Mouse (Mus musculus) midbrain, embryonic 16.5 days (tissue): Measurements from ENCODE around the gene Slc8a1. TPM values are rescaled to one million over a fixed set of nuclear protein-coding genes. Genes with fewer than 3 reads are reported as not detected.

Source experiments
- ATAC-seq: fragments of 200-750 bp; cut with Nextera tagmentation; 2 replicates; pipeline ENCODE4 v1.8.0; 2017; ENCODE audit warnings: moderate TSS enrichment
- H3K27ac ChIP-seq: fragments of 300-500 bp; sonication (generic); 2 replicates; pipeline ENCODE4 v1.5.1; 2014; ENCODE audit warnings: mild to moderate bottlenecking, low read length, mixed read lengths
- H3K27me3 ChIP-seq: fragments of 300-500 bp; sonication (generic); 2 replicates; pipeline ENCODE4 v1.6.1; 2014; ENCODE audit warnings: low read depth, low read length, mixed read lengths; ENCODE audit not compliant: control insufficient read depth, insufficient read depth
- H3K36me3 ChIP-seq: fragments of 300-500 bp; sonication (generic); 2 replicates; pipeline ENCODE4 v1.6.1; 2014; ENCODE audit warnings: mild to moderate bottlenecking, low read length, moderate library complexity, mixed read lengths; ENCODE audit not compliant: control insufficient read depth, insufficient read depth
- H3K4me1 ChIP-seq: fragments of 300-500 bp; sonication (generic); 2 replicates; pipeline ENCODE4 v1.6.1; 2014; ENCODE audit warnings: mild to moderate bottlenecking, low read length, mixed read lengths; ENCODE audit not compliant: control insufficient read depth, insufficient read depth
- H3K4me2 ChIP-seq: fragments of 300-500 bp; sonication (generic); 2 replicates; pipeline ENCODE4 v1.6.1; 2014; ENCODE audit warnings: mild to moderate bottlenecking, low read length, mixed read lengths
- H3K4me3 ChIP-seq: fragments of 300-500 bp; sonication (generic); 2 replicates; pipeline ENCODE4 v1.5.1; 2014; ENCODE audit warnings: low read depth, mild to moderate bottlenecking, low read length, moderate library complexity, mixed read lengths
- H3K9ac ChIP-seq: fragments of 300-500 bp; sonication (generic); 2 replicates; pipeline ENCODE4 v1.6.1; 2014; ENCODE audit warnings: low read depth, low read length, mixed read lengths
- H3K9me3 ChIP-seq: fragments of 300-500 bp; sonication (generic); replicated peaks from 2 replicates; pipeline ENCODE4 v1.6.1; 2014; ENCODE audit warnings: mild to moderate bottlenecking, low read length, mixed read lengths; ENCODE audit not compliant: control insufficient read depth, poor library complexity, severe bottlenecking
- WGBS: fragments of 180-500 bp; shearing (Covaris S2); extraction: QIAGEN DNeasy Blood & Tissue Kit; methylation state at CpG from one replicate; pipeline ENCODE4 v1.1.7; 2014; 5-methylcytosine and 5-hydroxymethylcytosine counted together
- polyA plus RNA-seq: library from polyadenylated mRNA; unstranded; fragments of >200 nt; fragmentation: Nextera tagmentation; extraction: Ambion mirVana; gene quantifications from 2 replicates; pipeline ENCODE4 v1.2.1, GENCODE M21; 2015

The Slc8a1 gene
- polyA plus RNA-seq, 1 experiment from 2014 or later: 15.9 TPM

DNA sequence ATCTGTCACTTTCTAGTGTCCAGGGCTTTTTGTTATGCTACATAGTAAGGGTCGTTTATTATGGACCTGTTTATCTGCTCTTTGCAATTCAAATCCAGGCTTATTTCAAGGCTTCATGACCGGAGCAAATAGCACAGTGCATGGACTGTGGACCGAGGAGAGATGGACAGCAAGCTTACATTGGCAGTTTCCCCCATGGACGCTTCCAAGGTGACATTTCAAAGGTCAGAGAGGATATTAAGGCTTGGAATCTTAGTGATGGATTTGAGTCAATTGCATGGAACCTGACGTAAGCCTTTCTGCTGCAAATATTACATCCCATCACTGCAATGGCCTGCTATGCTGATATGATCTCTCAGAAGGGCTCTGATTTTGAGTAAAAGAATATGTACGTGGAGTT is 362.3 kb downstream of the Slc8a1 start:
- ATAC-seq: no peak
- H3K4me1 ChIP-seq: no peaks in the 10 kb centered on the region
- H3K4me2 ChIP-seq: no peak overlapping the region
- no peak overlapping the region for H3K9ac ChIP-seq
- WGBS: 87% methylated on average over 6 of the region's 6 CpGs
- no peak overlapping the region for H3K27ac ChIP-seq
- H3K36me3 ChIP-seq: no peaks in the 10 kb centered on the region
- H3K27me3 ChIP-seq: no peaks in the 10 kb centered on the region
- no peaks in the 10 kb centered on the region for H3K9me3 ChIP-seq
- no peak overlapping the region for H3K4me3 ChIP-seq

DNA sequence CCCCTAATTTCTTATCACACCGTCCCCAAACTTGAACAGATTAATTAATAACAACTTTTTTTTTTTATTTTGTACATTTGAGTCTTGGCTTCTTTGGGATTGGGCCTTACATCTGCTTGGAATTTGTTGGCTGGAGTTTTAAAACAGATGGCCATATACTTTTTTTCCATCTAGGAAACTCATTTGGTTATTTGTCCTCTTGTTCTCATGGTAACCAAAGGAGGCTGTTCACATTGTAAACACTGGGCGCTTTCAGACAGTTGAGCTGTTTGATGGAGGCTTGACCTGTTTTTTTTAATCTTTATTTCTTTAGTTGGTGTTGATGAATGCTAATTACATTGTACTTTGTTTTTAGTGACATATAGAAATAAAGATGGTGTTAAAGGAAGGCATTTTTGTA is 369.1 kb downstream of the Slc8a1 start:
- Histone ChIP-seq H3K4me2 (no peak overlapping the region), H3K27ac (no peak overlapping the region), H3K9ac (no peak overlapping the region), H3K27me3 (no peaks in the 10 kb centered on the region), H3K4me1 (no peaks in the 10 kb centered on the region), H3K9me3 (no peaks in the 10 kb centered on the region), H3K4me3 (no peak overlapping the region), H3K36me3 (no peaks in the 10 kb centered on the region)
- 83% methylated on average over 2 of the region's 2 CpGs for WGBS
- no peak for ATAC-seq

DNA sequence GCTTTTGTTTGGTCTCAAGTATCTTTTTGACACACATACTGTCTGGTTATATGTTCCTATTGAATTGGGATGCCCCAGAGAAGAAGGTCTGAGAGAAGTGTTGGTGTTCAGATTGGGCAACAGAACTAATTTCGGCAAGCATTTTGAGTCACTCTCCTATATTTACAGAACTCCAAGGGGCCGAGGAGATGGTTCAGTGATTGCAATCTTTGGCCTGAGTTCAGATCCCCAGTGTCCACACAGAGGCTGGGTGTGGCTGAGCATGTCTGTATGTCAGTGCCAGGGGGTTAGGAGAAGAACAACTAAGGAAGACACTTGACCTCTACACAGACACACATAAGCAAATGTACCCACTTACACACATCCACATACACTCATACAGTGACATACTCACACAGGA is 369.7 kb downstream of the Slc8a1 start:
- no peaks in the 10 kb centered on the region for H3K27me3 ChIP-seq
- WGBS: 87% methylated on average over 2 of the region's 2 CpGs
- ATAC-seq: no peak
- no peak overlapping the region for H3K4me2 ChIP-seq
- H3K9me3 ChIP-seq: no peaks in the 10 kb centered on the region
- no peak overlapping the region for H3K4me3 ChIP-seq
- H3K4me1 ChIP-seq: no peaks in the 10 kb centered on the region
- no peaks in the 10 kb centered on the region for H3K36me3 ChIP-seq
- H3K9ac ChIP-seq: no peak overlapping the region
- no peak overlapping the region for H3K27ac ChIP-seq

DNA sequence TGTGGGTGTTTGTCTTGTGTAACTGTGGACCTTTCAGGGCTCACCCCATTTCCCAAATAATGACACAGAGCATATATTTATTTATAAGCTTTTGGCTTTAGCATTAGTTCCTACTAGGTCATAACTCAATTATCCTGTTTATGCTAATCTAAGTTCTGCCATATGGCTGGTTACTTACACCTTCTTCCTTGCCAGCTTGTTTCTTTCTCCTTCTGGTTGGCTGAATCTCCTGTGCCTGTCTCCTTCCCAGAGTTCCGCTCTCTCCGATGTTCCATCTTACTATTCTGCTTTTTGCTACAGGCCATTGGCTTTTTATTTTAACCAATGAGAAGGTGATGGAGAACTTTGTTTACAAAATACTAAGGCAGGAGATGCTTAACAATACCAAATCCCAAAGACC is 374.8 kb downstream of the Slc8a1 start:
- Histone ChIP-seq H3K27ac (no peak overlapping the region), H3K9ac (no peak overlapping the region), H3K4me1 (no peaks in the 10 kb centered on the region), H3K27me3 (no peaks in the 10 kb centered on the region), H3K4me2 (no peak overlapping the region), H3K9me3 (no peaks in the 10 kb centered on the region), H3K4me3 (no peak overlapping the region), H3K36me3 (no peaks in the 10 kb centered on the region)
- 100% methylated on average over 2 of the region's 2 CpGs for WGBS
- no peak for ATAC-seq

DNA sequence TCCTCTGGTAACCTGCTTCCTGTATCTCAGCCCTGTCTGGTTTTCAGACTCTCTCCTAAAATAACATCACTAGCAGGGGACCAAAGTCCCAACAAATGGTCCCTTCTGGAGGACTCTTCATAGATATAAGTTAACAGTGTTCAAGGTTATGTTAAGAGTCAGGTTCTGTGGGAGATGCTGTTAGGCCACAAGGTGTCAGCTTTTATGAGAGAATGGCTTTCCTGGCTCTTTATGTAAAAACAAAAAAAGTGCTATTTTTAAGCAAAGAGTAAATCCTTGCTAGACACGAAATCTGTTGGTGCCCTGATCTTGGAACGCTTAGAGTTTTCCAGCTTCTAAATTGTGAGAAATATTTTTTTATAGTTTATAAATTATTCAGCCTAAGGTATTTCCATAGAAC is 377.6 kb downstream of the Slc8a1 start:
- no peaks in the 10 kb centered on the region for H3K27me3 ChIP-seq
- H3K9me3 ChIP-seq: no peaks in the 10 kb centered on the region; the same call in 1 of the 2 replicates
- no peaks in the 10 kb centered on the region for H3K4me1 ChIP-seq
- 76% methylated on average over 2 of the region's 2 CpGs for WGBS
- no peak overlapping the region for H3K4me2 ChIP-seq
- H3K36me3 ChIP-seq: no peaks in the 10 kb centered on the region
- no peak for ATAC-seq
- no peak overlapping the region for H3K9ac ChIP-seq
- no peak overlapping the region for H3K4me3 ChIP-seq
- no peak overlapping the region for H3K27ac ChIP-seq

DNA sequence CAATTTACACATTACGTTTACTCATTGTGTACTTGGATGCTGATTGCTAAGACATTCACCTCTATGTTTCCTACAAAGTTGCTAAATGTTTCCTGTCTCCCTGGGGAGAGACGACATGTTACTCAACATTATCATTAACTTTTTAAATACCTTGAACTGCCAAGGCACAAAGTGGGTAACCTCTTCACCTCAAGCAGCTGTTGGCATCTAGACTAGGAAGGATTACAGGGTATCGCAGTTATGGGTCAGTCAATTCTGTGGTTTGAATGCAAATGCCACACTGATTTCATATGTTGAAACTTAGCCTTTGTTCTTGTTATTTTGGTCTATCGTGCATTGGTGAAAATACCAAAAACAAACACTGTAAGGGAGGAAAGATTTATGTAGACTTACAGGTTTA is 378.1 kb downstream of the Slc8a1 start:
- no peaks in the 10 kb centered on the region for H3K36me3 ChIP-seq
- no peak overlapping the region for H3K4me2 ChIP-seq
- no peak overlapping the region for H3K9ac ChIP-seq
- no peak for ATAC-seq
- H3K27me3 ChIP-seq: no peaks in the 10 kb centered on the region
- peaks cover 4% of the 10 kb centered on the region; the same call in 1 of the 2 replicates for H3K9me3 ChIP-seq
- WGBS: 79% methylated on average over 4 of the region's 4 CpGs
- no peak overlapping the region for H3K27ac ChIP-seq
- no peaks in the 10 kb centered on the region for H3K4me1 ChIP-seq
- no peak overlapping the region for H3K4me3 ChIP-seq

DNA sequence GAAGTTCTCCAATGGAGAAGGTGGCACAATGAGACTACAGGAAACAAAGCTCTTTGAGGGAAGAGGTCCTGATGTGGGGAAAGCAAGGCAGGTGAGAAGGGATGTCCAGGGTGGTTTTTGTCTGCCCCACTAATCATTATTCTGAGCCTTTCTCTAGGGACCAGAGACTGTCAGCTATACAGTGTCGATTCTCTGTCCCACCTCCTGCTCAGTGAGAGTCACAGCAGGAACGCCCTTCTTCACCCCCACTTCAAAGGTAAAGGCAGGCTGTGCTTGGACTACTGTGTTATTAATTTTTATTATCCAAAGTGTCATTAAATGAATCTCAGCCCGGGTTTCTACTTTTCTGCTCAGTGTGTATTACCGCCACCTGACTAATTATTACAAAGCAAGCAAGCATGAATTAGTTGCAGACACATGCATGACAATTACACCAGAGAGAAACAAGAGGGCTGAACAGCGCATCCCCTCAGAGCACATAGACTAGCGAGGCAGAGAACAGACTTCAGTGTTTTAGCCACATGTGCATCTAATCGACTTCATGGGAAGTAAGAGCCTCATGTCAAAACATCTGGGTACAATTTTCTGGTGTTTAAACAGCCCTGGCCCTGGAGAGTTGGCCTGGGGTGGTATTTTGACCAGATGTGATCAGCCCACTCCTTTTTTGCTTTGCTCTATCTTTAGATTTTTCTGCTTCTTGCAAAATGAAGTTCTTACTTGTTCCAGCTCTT is 402.0 kb downstream of the Slc8a1 start:
- Histone ChIP-seq H3K4me2 (no peak overlapping the region), H3K4me3 (no peak overlapping the region), H3K4me1 (no peaks in the 10 kb centered on the region), H3K9me3 (no peaks in the 10 kb centered on the region), H3K27ac (no peak overlapping the region), H3K9ac (no peak overlapping the region), H3K27me3 (no peaks in the 10 kb centered on the region), H3K36me3 (no peaks in the 10 kb centered on the region)
- no peak for ATAC-seq
- 66% methylated on average over 7 of the region's 7 CpGs for WGBS

DNA sequence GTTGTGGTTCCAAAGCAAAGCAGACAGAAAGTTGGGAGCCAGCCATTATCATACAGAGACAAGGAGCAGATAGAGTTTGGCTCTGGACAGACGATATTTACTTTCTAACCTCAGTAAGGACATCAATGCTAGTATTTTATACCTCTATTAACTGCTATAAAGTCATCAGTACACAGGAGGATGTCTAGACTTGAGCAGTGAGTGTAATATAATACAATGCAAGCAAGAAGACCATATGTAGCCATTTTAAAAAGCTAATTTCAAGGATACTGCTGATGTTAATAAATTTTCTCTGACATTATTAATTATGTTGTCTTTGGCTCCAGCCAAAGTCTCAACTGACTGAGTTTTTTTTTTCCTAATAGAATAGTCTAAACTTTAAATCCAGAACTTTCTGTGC is 402.7 kb downstream of the Slc8a1 start:
- WGBS: 77% methylated on average over 1 of the region's 1 CpGs
- no peak overlapping the region for H3K27ac ChIP-seq
- no peaks in the 10 kb centered on the region for H3K9me3 ChIP-seq
- ATAC-seq: no peak
- H3K9ac ChIP-seq: no peak overlapping the region
- H3K36me3 ChIP-seq: no peaks in the 10 kb centered on the region
- H3K4me3 ChIP-seq: no peak overlapping the region
- no peak overlapping the region for H3K4me2 ChIP-seq
- no peaks in the 10 kb centered on the region for H3K4me1 ChIP-seq
- H3K27me3 ChIP-seq: no peaks in the 10 kb centered on the region
